Mouse (Mus musculus) layer of hippocampus, adult 8-10 months (tissue): ENCODE measurements around the gene Olfr366. TPM values are rescaled to one million over a fixed set of nuclear protein-coding genes. Genes with fewer than 3 reads are reported as not detected.
"Not testable (repeated sequence)": the region's sequence is repeated elsewhere in the genome, so short reads cannot be mapped to it uniquely, and the experiment has no call there.

Experiments used
- DNase-seq, 2 experiments: peaks; one replicate each; pipeline ENCODE4 v3.0.0; 2022; ENCODE audit warnings: low spot score in 2 of 2
- total RNA-seq, 4 experiments: library from RNA; stranded (reverse); gene quantifications; 2 replicates each; pipeline ENCODE4 v1.2.4; 2022

The Olfr366 gene
- not detected for total RNA-seq

DNA sequence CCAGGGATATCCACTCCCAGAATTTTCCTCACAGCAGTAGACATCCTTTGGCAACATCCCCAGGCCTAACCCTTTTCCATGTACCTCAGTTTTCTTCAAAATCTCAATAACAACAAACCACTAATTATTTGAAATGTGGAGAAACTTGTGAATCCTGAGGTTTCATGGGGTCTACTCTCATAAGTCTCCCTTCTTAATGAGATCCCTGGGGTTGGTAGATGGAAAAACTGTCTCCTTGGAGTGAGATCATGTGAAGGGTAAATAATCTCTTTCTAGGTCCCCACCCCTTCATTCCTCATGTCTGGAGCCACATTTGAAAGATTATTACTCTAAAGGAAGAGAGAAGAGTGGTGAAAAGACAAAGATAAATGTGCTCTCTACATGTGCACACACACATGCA, at the start of gene Olfr366:
Olfr366 (plus strand) TSS at position 301 of the 400 bp plus-strand sequence.
- DNase-seq: no peak

DNA sequence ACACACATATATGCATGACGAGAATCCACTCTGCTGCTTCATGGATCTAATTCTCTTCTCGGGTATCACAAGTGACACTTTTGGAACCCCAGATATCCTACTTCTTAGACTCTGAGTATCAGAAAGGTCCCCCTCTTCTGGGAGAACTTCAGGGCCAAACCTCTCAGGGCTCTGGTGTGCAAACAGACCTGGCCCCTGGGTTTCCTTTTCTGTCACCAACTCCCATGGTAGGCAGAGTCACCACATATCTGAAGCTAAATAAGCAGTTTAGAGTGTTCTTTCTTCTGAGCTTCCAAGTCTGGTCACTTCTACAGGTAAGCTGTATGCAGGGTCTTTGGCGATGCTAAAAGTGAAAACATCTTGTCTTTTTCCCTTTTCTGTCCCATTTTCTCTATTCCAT, 23.5 kb upstream of the Olfr366 start, which contains the start of gene Olfr365:
Olfr365 (plus strand) TSS at position 301 of the 400 bp plus-strand sequence.
- no peak for DNase-seq

DNA sequence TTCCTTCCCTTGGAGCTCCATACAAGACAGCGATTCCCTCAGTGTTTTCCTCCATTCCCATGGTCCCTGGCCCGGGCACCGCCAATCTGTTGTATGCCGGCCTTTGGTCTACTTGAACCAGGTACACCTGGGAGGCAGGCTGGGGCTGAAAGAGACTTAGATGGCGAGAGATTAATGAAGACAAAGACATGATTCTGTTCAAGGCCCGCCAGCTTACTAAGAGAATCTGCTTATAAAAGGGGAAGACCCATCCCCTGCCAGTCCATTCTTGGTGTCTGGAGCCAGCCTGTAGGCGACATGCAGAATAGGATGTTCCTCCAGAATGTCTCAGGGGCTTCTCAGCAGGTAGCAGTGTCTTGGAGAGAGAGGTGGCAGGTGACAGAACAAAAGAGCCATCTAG, 50.4 kb downstream of the Olfr366 start:
- DNase-seq: not testable (repeated sequence)

Other genes with a start within 250 kb of the Olfr366 start
- gene Olfr357, start 217.7 kb upstream of the Olfr366 start, total RNA-seq: not detected
- gene Olfr358, start 202.2 kb upstream of the Olfr366 start, total RNA-seq: not detected
- gene Olfr360, start 145.8 kb upstream of the Olfr366 start, total RNA-seq: not detected
- gene Olfr361, start 122.3 kb upstream of the Olfr366 start, total RNA-seq: not detected
- gene Olfr362, start 93.7 kb upstream of the Olfr366 start, total RNA-seq: not detected
- gene Olfr364-ps1, start 72.3 kb upstream of the Olfr366 start, total RNA-seq: not detected
- gene Olfr365, start 23.4 kb upstream of the Olfr366 start, total RNA-seq: under 1 TPM in 2 of 4 experiments, not detected in 2; 0.07 to 0.10 TPM
- gene Olfr368, start 114.9 kb downstream of the Olfr366 start, total RNA-seq: not detected
- gene Pdcl, start 147.8 kb downstream of the Olfr366 start, total RNA-seq: 10 to 100 TPM; 22.9 to 29.7 (median 25.0) TPM
- 10 to 100 TPM; 66.8 to 99.9 (median 86.4) TPM for gene Rc3h2, start 211.3 kb downstream of the Olfr366 start, total RNA-seq
- gene Zbtb26, start 231.6 kb downstream of the Olfr366 start, total RNA-seq: 10 to 100 TPM in 2 of 4 experiments, 1 to 10 TPM in 2; 9.8 to 14.7 (median 11.6) TPM
- gene Zbtb6, start 231.6 kb downstream of the Olfr366 start, total RNA-seq: 10 to 100 TPM; 12.3 to 16.7 (median 15.0) TPM
- 100 to 1,000 TPM in 1 of 4 experiments, 10 to 100 TPM in 3; 85.8 to 106 (median 90.2) TPM for gene Rabgap1, start 231.7 kb downstream of the Olfr366 start, total RNA-seq